Mouse (Mus musculus): ENCODE results near the gene Srcap. TPM values are rescaled to one million over a fixed set of nuclear protein-coding genes. Genes with fewer than 3 reads are reported as not detected.

Srcap gene
- polyA plus RNA-seq, 1 experiment = 63.8 TPM

- peaks cover 9% of the 10 kb centered on the region for H3K4me1 ChIP-seq (ENCODE audit: control insufficient read depth, insufficient read depth, low read length)
- TF ChIP-seq CTCF (IDR thresholded peaks at IDR 0.05; ENCODE audit: borderline replicate concordance, insufficient read depth, low read length) (no peak), POLR2A (IDR thresholded peaks at IDR 0.05; ENCODE audit: low read depth, low read length) (no peak)
Observed at GRCm38 (mm10) chr7:127474378-127475070, 37.3 kb upstream of the Srcap start.

GRCm38 (mm10) chr7:127475186-127475740 lies 36.5 kb upstream of the Srcap start:
- Histone ChIP-seq H3K4me3 (ENCODE audit: insufficient read depth, low read length) (no peak overlapping the region), H3K27ac (ENCODE audit: insufficient read depth, low read length) (no peak overlapping the region), H3K4me1 (ENCODE audit: control insufficient read depth, insufficient read depth, low read length) (peaks cover 9% of the 10 kb centered on the region)
- TF ChIP-seq CTCF (IDR thresholded peaks at IDR 0.05; ENCODE audit: borderline replicate concordance, insufficient read depth, low read length) (no peak), POLR2A (IDR thresholded peaks at IDR 0.05; ENCODE audit: low read depth, low read length) (no peak)

More at GRCm38 (mm10) chr7:127474378-127475070, 37.3 kb upstream of the Srcap start:
- Histone ChIP-seq H3K4me3 (ENCODE audit: insufficient read depth, low read length) (no peak overlapping the region), H3K27ac (ENCODE audit: insufficient read depth, low read length) (no peak overlapping the region)

- H3K4me3 ChIP-seq (ENCODE audit: insufficient read depth, low read length) = no peak overlapping the region
Observed at GRCm38 (mm10) chr7:127476336-127476735, 35.4 kb upstream of the Srcap start.

GRCm38 (mm10) chr7:127476855-127477254 lies 34.9 kb upstream of the Srcap start:
- H3K27ac ChIP-seq (ENCODE audit: insufficient read depth, low read length) = peak overlapping the region; percentile 28
- H3K4me1 ChIP-seq (ENCODE audit: control insufficient read depth, insufficient read depth, low read length) = peaks cover 14% of the 10 kb centered on the region
- TF ChIP-seq CTCF (IDR thresholded peaks at IDR 0.05; ENCODE audit: borderline replicate concordance, insufficient read depth, low read length) (no peak), POLR2A (IDR thresholded peaks at IDR 0.05; ENCODE audit: low read depth, low read length) (no peak)
- H3K4me3 ChIP-seq (ENCODE audit: insufficient read depth, low read length) = peak overlapping the region; percentile 34

More at GRCm38 (mm10) chr7:127476336-127476735, 35.4 kb upstream of the Srcap start:
- TF ChIP-seq CTCF (IDR thresholded peaks at IDR 0.05; ENCODE audit: borderline replicate concordance, insufficient read depth, low read length) (no peak), POLR2A (IDR thresholded peaks at IDR 0.05; ENCODE audit: low read depth, low read length) (no peak)
- no peak overlapping the region for H3K27ac ChIP-seq (ENCODE audit: insufficient read depth, low read length)
- H3K4me1 ChIP-seq (ENCODE audit: control insufficient read depth, insufficient read depth, low read length) = peaks cover 14% of the 10 kb centered on the region

GRCm38 (mm10) chr7:127477687-127478634 lies 33.8 kb upstream of the Srcap start:
- Histone ChIP-seq H3K4me1 (ENCODE audit: control insufficient read depth, insufficient read depth, low read length) (peaks cover 14% of the 10 kb centered on the region), H3K27ac (ENCODE audit: insufficient read depth, low read length) (peak overlapping the region; percentile 93), H3K4me3 (ENCODE audit: insufficient read depth, low read length) (peak overlapping the region; percentile 54)
- TF ChIP-seq CTCF (IDR thresholded peaks at IDR 0.05; ENCODE audit: borderline replicate concordance, insufficient read depth, low read length) (no peak), POLR2A (IDR thresholded peaks at IDR 0.05; ENCODE audit: low read depth, low read length) (peak; percentile 87)

- peaks cover 9% of the 10 kb centered on the region for H3K4me1 ChIP-seq (ENCODE audit: control insufficient read depth, insufficient read depth, low read length)
- peak within 1 kb of the TSS; percentile 93 for H3K27ac ChIP-seq (ENCODE audit: insufficient read depth, low read length)
- TF ChIP-seq CTCF (IDR thresholded peaks at IDR 0.05; ENCODE audit: borderline replicate concordance, insufficient read depth, low read length) (no peak), POLR2A (IDR thresholded peaks at IDR 0.05; ENCODE audit: low read depth, low read length) (peak; percentile 65; the same call in 1 of the 2 replicates)
- peak within 1 kb of the TSS; percentile 54 for H3K4me3 ChIP-seq (ENCODE audit: insufficient read depth, low read length)
Observed at GRCm38 (mm10) chr7:127478635-127479317, 33.0 kb upstream of the Srcap start, which contains the start of gene Fbrs. TSS of gene Fbrs (plus strand) at chr7:127479199.

GRCm38 (mm10) chr7:127479318-127480225 lies 32.2 kb upstream of the Srcap start:
- no peak for TF ChIP-seq CTCF (IDR thresholded peaks at IDR 0.05; ENCODE audit: borderline replicate concordance, insufficient read depth, low read length)
- TF ChIP-seq POLR2A (IDR thresholded peaks at IDR 0.05; ENCODE audit: low read depth, low read length) = no peak
- peaks cover 9% of the 10 kb centered on the region for H3K4me1 ChIP-seq (ENCODE audit: control insufficient read depth, insufficient read depth, low read length)

GRCm38 (mm10) chr7:127480321-127480720 lies 31.5 kb upstream of the Srcap start:
- Histone ChIP-seq H3K27ac (ENCODE audit: insufficient read depth, low read length) (no peak overlapping the region), H3K4me1 (ENCODE audit: control insufficient read depth, insufficient read depth, low read length) (peaks cover 9% of the 10 kb centered on the region), H3K4me3 (ENCODE audit: insufficient read depth, low read length) (peak overlapping the region; percentile 54)
- TF ChIP-seq POLR2A (IDR thresholded peaks at IDR 0.05; ENCODE audit: low read depth, low read length) (no peak), CTCF (IDR thresholded peaks at IDR 0.05; ENCODE audit: borderline replicate concordance, insufficient read depth, low read length) (no peak)

More at GRCm38 (mm10) chr7:127479318-127480225, 32.2 kb upstream of the Srcap start:
- Histone ChIP-seq H3K27ac (ENCODE audit: insufficient read depth, low read length) (peak overlapping the region; percentile 93), H3K4me3 (ENCODE audit: insufficient read depth, low read length) (peak overlapping the region; percentile 54)

All from embryonic fibroblast, embryonic 13.5 days (primary cell).